Mouse (Mus musculus): ENCODE measurements at regions not wholly inside any gene's neighbourhood (a gene's known extent, or its start where the extent isn't known, plus 50 kb on each side); places are given as distances from the start of the nearest gene placed in this dataset.

GRCm38 (mm10) chr10:12116662-12117303, 752.4 kb downstream of the Utrn start:
- TF ChIP-seq CTCF (IDR thresholded peaks at IDR 0.05; ENCODE audit: low read depth, low read length) (no peak), GATA2 (IDR thresholded peaks at IDR 0.05; ENCODE audit: borderline replicate concordance, low read depth, low read length) (no peak), GATA1 (IDR thresholded peaks at IDR 0.05; ENCODE audit: borderline replicate concordance, low read length) (no peak), TAL1 (conservative IDR thresholded peaks at IDR 0.05; ENCODE audit: low read depth, low read length) (no peak), POLR2AphosphoS5 (IDR thresholded peaks at IDR 0.05; ENCODE audit: insufficient replicate concordance, low read depth, low read length) (no peak)

Data from G1E (cell line).